Mouse (Mus musculus) embryonic facial prominence, embryonic 14.5 days (tissue): ENCODE measurements around the gene Arhgap10. TPM values are rescaled to one million over a fixed set of nuclear protein-coding genes. Genes with fewer than 3 reads are reported as not detected.

Experiments used
- ATAC-seq: fragments of 200-750 bp; cut with Nextera tagmentation; 2 replicates; pipeline ENCODE4 v1.8.0; 2017; ENCODE audit warnings: low read depth, moderate number of reproducible peaks, moderate TSS enrichment
- DNase-seq: peaks from one replicate; pipeline ENCODE4 v3.0.0-alpha.2; 2015; ENCODE audit warnings: low spot score
- H3K27ac ChIP-seq: fragments of 300-500 bp; sonication (generic); replicated peaks from 2 replicates; pipeline ENCODE4 v1.5.1; 2014; ENCODE audit warnings: low read depth, mild to moderate bottlenecking, low read length, moderate library complexity
- H3K27me3 ChIP-seq: fragments of 300-500 bp; sonication (generic); replicated peaks from 2 replicates; pipeline ENCODE4 v1.6.1; 2014; ENCODE audit warnings: low read length; ENCODE audit not compliant: control insufficient read depth, insufficient read depth
- H3K36me3 ChIP-seq: fragments of 300-500 bp; sonication (generic); 2 replicates; pipeline ENCODE4 v1.6.1; 2014; ENCODE audit warnings: low read length, mixed read lengths; ENCODE audit not compliant: control insufficient read depth, insufficient read depth
- H3K4me1 ChIP-seq: fragments of 300-500 bp; sonication (generic); 2 replicates; pipeline ENCODE4 v1.6.1; 2014; ENCODE audit warnings: antibody characterized with exemption, low read length; ENCODE audit not compliant: control insufficient read depth, insufficient read depth
- H3K4me2 ChIP-seq: fragments of 300-500 bp; sonication (generic); 2 replicates; pipeline ENCODE4 v1.6.1; 2014; ENCODE audit warnings: low read depth, mild to moderate bottlenecking, low read length, moderate library complexity, mixed read lengths
- H3K4me3 ChIP-seq: fragments of 300-500 bp; sonication (generic); 2 replicates; pipeline ENCODE4 v1.5.1; 2014; ENCODE audit warnings: low read depth, mild to moderate bottlenecking, low read length
- H3K9ac ChIP-seq: fragments of 300-500 bp; sonication (generic); 2 replicates; pipeline ENCODE4 v1.6.1; 2014; ENCODE audit warnings: low read depth, mild to moderate bottlenecking, low read length, moderate library complexity, mixed read lengths
- H3K9me3 ChIP-seq: fragments of 300-500 bp; sonication (generic); 2 replicates; pipeline ENCODE4 v1.6.1; 2016; ENCODE audit warnings: low read length; ENCODE audit not compliant: control insufficient read depth
- WGBS: fragments of 180-500 bp; shearing (Covaris S2); extraction: QIAGEN DNeasy Blood & Tissue Kit; methylation state at CpG from one replicate; pipeline ENCODE4 v1.1.7; 2014; 5-methylcytosine and 5-hydroxymethylcytosine counted together
- polyA plus RNA-seq: library from polyadenylated mRNA; unstranded; fragments of >200 nt; fragmentation: Nextera tagmentation; extraction: Ambion mirVana; gene quantifications from 2 replicates; pipeline ENCODE4 v1.2.1, GENCODE M21; 2014

The Arhgap10 gene
- polyA plus RNA-seq, 1 experiment from 2014 or later, result 25.9 TPM

DNA sequence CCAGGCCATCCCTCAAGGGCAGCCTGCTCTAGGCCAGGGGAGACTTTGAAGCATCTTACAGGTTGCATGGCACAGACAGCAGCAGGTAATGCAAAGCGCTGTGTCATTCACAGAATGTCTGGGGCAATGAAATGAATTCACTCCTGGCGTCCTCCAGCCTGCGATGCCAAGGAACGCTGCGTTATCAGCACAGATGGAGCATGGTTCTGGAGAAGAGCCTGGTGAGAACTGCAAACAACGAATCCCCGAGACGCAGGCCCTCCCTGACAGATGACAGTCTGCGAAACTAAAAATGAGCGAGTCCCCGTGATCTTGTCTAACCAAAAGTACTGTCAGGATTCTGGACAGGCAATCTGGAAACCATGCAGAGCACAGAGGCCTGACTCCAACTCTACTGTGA is 153.3 kb downstream of the Arhgap10 start:
- ATAC-seq, result no peak
- no peak overlapping the region; the same call in 1 of the 2 replicates for H3K27ac ChIP-seq

DNA sequence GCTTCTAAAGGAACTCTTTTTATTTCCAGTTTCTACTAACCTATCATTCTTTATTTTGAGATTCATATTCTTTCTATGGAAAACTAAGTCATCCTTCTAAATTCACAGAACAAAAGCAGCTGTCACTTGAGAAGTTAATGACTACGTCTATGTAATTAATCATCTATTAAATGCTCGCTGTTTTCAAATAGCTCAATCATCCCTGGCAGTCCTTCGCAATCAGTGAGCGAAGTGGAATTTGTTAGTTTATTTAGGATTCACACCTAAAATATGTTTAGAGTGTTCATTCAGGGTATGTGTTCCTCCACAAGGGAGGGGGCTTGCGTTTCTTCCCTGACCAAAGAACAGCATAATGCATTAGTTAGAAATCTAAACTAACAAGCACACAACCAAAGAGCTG is 156.9 kb downstream of the Arhgap10 start:
- H3K9me3 ChIP-seq, result no peaks in the 10 kb centered on the region
- H3K27me3 ChIP-seq, result no peaks in the 10 kb centered on the region
- no peak overlapping the region for H3K4me2 ChIP-seq
- H3K36me3 ChIP-seq, result peaks cover 16% of the 10 kb centered on the region; the same call in 1 of the 2 replicates
- H3K4me1 ChIP-seq, result peaks cover 11% of the 10 kb centered on the region; the same call in 1 of the 2 replicates
- DNase-seq, result no peak
- ATAC-seq, result no peak
- no peak overlapping the region for H3K9ac ChIP-seq
- no peak overlapping the region for H3K27ac ChIP-seq
- H3K4me3 ChIP-seq, result no peak overlapping the region
- WGBS, result 81% methylated on average over 5 of the region's 5 CpGs

More for the DNA sequence above, 153.3 kb downstream of the Arhgap10 start:
- no peak for DNase-seq
- peaks cover 11% of the 10 kb centered on the region; the same call in 1 of the 2 replicates for H3K4me1 ChIP-seq
- H3K9ac ChIP-seq, result no peak overlapping the region
- H3K27me3 ChIP-seq, result no peaks in the 10 kb centered on the region
- H3K36me3 ChIP-seq, result 0 out of 2 replicates have a peak, but pooled peaks cover 8% of the 10 kb centered on the region
- 82% methylated on average over 11 of the region's 11 CpGs for WGBS
- H3K4me2 ChIP-seq, result no peak overlapping the region
- H3K9me3 ChIP-seq, result no peaks in the 10 kb centered on the region
- no peak overlapping the region for H3K4me3 ChIP-seq

DNA sequence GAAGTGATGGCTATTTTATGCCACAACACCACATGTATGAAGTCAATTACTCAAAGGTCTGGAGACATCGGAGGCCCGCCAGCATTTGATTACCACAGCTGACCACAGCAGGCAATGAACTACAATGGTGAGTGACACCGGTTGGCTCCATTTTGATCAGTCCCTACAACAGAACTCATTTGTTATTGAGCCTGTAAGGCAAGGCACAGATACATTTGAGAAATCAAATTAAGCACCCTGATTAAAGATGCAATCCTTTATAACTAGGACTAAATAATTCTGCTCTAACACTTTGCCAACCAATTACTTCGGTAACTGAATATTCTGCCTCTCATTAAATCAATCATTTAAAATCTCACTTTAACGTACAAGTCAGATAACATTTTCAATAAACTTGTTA is 157.3 kb downstream of the Arhgap10 start:
- H3K36me3 ChIP-seq, result peaks cover 16% of the 10 kb centered on the region; the same call in 1 of the 2 replicates
- H3K4me3 ChIP-seq, result no peak overlapping the region
- WGBS, result 91% methylated on average over 5 of the region's 5 CpGs
- no peak overlapping the region for H3K4me2 ChIP-seq
- H3K27ac ChIP-seq, result no peak overlapping the region
- peaks cover 11% of the 10 kb centered on the region; the same call in 1 of the 2 replicates for H3K4me1 ChIP-seq
- no peaks in the 10 kb centered on the region for H3K9me3 ChIP-seq
- DNase-seq (no peak), ATAC-seq (no peak)
- no peaks in the 10 kb centered on the region for H3K27me3 ChIP-seq
- no peak overlapping the region for H3K9ac ChIP-seq

DNA sequence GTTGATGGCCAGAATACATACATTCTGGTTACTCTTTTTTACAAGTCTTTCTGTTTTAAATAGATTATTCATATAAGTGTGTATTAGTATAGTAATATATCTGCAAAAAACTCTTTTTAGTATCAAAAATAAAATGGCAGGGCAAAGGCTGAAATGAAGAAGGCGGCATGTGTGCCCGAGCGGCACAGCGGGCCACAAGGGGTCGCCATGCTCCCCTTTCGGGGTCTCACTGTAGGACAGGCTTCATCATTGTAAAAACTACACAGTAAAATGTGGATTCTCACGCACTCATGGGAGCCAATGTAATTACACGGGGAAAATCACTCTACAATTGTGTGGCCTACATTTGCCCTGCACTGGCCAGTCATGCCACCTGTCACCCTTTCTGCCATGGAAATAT is 160.6 kb downstream of the Arhgap10 start:
- no peaks in the 10 kb centered on the region for H3K27me3 ChIP-seq
- DNase-seq (no peak), ATAC-seq (no peak)
- H3K27ac ChIP-seq, result no peak overlapping the region
- no peak overlapping the region for H3K9ac ChIP-seq
- H3K4me2 ChIP-seq, result no peak overlapping the region
- H3K36me3 ChIP-seq, result peaks cover 12% of the 10 kb centered on the region; the same call in 1 of the 2 replicates
- H3K4me3 ChIP-seq, result no peak overlapping the region
- peaks cover 26% of the 10 kb centered on the region; the same call in 1 of the 2 replicates for H3K4me1 ChIP-seq
- H3K9me3 ChIP-seq, result no peaks in the 10 kb centered on the region
- 79% methylated on average over 8 of the region's 8 CpGs for WGBS

DNA sequence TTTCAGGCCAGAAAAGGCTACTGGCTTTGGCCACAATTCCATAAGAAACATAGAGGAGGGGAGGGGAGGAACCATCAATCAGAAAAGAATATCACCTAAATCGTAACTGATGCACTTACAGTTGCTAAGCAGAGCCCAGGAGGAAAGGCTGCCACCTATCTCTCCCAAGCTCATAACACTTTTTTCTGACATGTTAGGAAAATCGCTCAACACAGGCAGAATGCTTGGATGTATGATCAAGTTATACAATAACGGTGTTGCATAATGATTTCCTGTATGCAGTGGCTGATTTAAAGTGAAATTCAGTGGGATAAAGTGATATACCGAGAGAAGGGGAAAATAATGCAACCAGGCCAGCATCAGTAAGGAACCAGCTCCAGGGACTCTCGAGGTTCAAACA is 162.4 kb downstream of the Arhgap10 start:
- Histone ChIP-seq H3K9ac (0 out of 2 replicates have a peak overlapping the region, but pooled peaks have one; percentile 14), H3K4me1 (peaks cover 42% of the 10 kb centered on the region), H3K4me2 (no peak overlapping the region), H3K4me3 (no peak overlapping the region), H3K27ac (no peak overlapping the region), H3K27me3 (no peaks in the 10 kb centered on the region), H3K36me3 (peaks cover 12% of the 10 kb centered on the region; the same call in 1 of the 2 replicates), H3K9me3 (no peaks in the 10 kb centered on the region)
- 75% methylated on average over 5 of the region's 5 CpGs for WGBS
- ATAC-seq, result no peak
- DNase-seq, result no peak

DNA sequence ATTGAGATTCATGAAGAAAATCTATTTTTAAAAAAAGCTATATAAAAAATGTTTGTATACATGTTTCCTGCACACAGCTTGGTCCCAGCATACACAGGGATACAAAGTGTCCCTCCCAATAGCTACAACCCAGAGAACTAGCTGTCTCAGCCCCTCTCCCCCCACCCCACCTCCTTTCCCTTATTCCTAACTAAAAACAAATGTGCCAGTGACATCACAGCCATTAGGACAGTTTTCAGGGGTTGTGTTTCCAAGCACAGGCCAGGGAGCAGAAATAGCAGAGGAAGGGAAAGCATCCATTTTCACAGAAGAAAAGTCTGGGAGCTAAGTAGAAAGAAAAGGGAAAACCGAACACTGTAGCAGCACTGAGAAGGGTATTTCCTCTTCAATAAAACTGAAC is 163.6 kb downstream of the Arhgap10 start:
- Histone ChIP-seq H3K4me1 (peaks cover 52% of the 10 kb centered on the region), H3K9me3 (no peaks in the 10 kb centered on the region), H3K27ac (peak overlapping the region; percentile 44; the same call in 1 of the 2 replicates), H3K36me3 (peaks cover 8% of the 10 kb centered on the region; the same call in 1 of the 2 replicates), H3K9ac (no peak overlapping the region), H3K4me2 (no peak overlapping the region), H3K4me3 (no peak overlapping the region), H3K27me3 (no peaks in the 10 kb centered on the region)
- 24% methylated on average over 1 of the region's 1 CpGs for WGBS
- DNase-seq (peak; percentile 55), ATAC-seq (no peak)

DNA sequence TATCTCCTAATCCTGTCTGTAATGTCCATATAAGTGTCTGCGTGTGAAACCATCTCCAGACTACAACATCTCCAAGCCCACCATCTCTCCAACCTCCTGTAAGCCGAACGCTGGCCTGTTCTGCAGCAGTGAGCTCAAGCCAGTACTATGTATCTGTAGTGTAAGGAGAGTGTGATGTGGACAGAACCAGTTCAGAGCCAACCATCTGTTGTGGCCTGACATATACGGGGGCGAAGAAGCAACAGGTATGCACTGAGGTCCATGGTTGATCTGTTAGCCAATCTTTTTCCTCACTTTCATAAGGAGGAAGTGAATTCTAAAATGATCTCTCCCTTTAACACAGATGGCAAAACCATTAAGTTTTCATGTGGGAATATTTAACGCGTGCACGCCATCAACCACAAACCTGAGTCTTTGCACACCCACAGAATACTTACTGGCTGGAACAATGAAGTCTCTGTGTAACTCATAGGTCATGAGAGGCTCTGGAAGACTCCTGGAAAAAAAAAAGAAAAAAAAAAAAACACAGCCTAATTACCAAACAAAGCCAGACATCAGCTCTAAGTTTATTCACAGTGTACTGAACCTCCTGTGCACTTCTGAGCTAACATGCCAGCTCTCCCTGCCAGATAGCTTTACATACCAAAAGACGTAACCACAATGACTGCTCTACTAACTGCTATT is 166.4 kb downstream of the Arhgap10 start:
- Histone ChIP-seq H3K4me1 (peaks cover 52% of the 10 kb centered on the region), H3K27me3 (no peaks in the 10 kb centered on the region), H3K9me3 (no peaks in the 10 kb centered on the region), H3K9ac (no peak overlapping the region), H3K36me3 (no peaks in the 10 kb centered on the region), H3K27ac (peak overlapping the region; percentile 72), H3K4me3 (no peak overlapping the region), H3K4me2 (no peak overlapping the region)
- peak; percentile 27; the same call in 1 of the 2 replicates for ATAC-seq
- 54% methylated on average over 9 of the region's 9 CpGs for WGBS
- DNase-seq, result peak; percentile 68

DNA sequence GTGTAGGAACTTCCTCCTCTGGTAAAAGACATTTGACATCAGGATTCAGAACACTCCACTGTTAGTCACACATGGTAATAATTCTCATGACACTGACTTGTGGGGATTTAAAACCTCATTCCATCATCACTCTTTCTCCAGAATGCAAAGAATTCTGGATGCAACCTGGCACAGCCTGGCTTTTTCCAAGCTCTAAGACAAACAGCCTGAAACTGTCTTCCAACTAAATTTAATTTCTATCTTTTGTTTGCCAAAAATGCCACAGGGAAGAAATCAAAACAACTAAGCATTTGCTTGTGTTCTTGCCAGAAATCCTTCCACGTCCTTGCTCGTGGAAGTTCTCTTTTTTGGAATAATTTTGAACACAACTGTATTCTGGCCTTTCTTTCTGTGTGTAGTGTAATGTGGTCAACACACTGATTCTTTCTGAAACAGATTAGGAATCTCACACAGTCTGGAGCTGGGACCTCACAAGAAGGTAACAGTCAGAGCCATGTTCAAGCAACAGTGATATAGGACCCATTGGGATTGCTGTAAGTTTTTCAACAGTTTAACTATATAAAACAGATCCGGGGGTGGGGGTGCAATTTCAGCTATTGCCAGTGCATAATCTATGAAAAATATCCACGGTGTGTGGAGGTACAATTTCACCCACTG is 167.5 kb downstream of the Arhgap10 start:
- Histone ChIP-seq H3K4me1 (peaks cover 52% of the 10 kb centered on the region), H3K27me3 (no peaks in the 10 kb centered on the region), H3K4me3 (no peak overlapping the region), H3K36me3 (no peaks in the 10 kb centered on the region), H3K27ac (peak overlapping the region; percentile 72), H3K9ac (no peak overlapping the region), H3K4me2 (no peak overlapping the region), H3K9me3 (no peaks in the 10 kb centered on the region)
- DNase-seq (peak; percentile 89), ATAC-seq (peak; percentile 47)
- WGBS, result 42% methylated on average over 4 of the region's 4 CpGs
